Mouse (Mus musculus) midbrain, postnatal 0 days (tissue): ENCODE results near the gene Tyk2. TPM values are rescaled to one million over a fixed set of nuclear protein-coding genes. Genes with fewer than 3 reads are reported as not detected.

Source experiments
- ATAC-seq: fragments of 200-750 bp; cut with Nextera tagmentation; 2 replicates; pipeline ENCODE4 v1.8.0; 2017; ENCODE audit warnings: moderate number of reproducible peaks, mild to moderate bottlenecking, moderate TSS enrichment, moderate library complexity; ENCODE audit not compliant: low FRiP score
- DNase-seq: peaks from one replicate; pipeline ENCODE4 v3.0.0-alpha.2; 2015; ENCODE audit warnings: low spot score
- H3K27ac ChIP-seq: fragments of 300-500 bp; sonication (generic); 2 replicates; pipeline ENCODE4 v1.5.1; 2014; ENCODE audit warnings: low read depth, mild to moderate bottlenecking, low read length, mixed read lengths
- H3K27me3 ChIP-seq: fragments of 300-500 bp; sonication (generic); 2 replicates; pipeline ENCODE4 v1.6.1; 2014; ENCODE audit warnings: low read length, control low read depth, mixed read lengths; ENCODE audit not compliant: insufficient read depth
- H3K36me3 ChIP-seq: fragments of 300-500 bp; sonication (generic); 2 replicates; pipeline ENCODE4 v1.6.1; 2014; ENCODE audit warnings: low read length, control low read depth, mixed read lengths; ENCODE audit not compliant: insufficient read depth
- H3K4me1 ChIP-seq: fragments of 300-500 bp; sonication (generic); 2 replicates; pipeline ENCODE4 v1.6.1; 2014; ENCODE audit warnings: mild to moderate bottlenecking, control low read depth, antibody characterized with exemption, low read length, mixed read lengths; ENCODE audit not compliant: insufficient read depth
- H3K4me2 ChIP-seq: fragments of 300-500 bp; sonication (generic); 2 replicates; pipeline ENCODE4 v1.6.1; 2014; ENCODE audit warnings: low read depth, mild to moderate bottlenecking, low read length, mixed read lengths; ENCODE audit not compliant: poor library complexity, severe bottlenecking
- H3K4me3 ChIP-seq: fragments of 300-500 bp; sonication (generic); 2 replicates; pipeline ENCODE4 v1.5.1; 2014; ENCODE audit warnings: low read depth, mild to moderate bottlenecking, low read length, moderate library complexity
- H3K9ac ChIP-seq: fragments of 300-500 bp; sonication (generic); replicated peaks from 2 replicates; pipeline ENCODE4 v1.6.1; 2014; ENCODE audit warnings: mild to moderate bottlenecking, low read length, moderate library complexity, mixed read lengths; ENCODE audit not compliant: poor library complexity, severe bottlenecking
- H3K9me3 ChIP-seq: fragments of 300-500 bp; sonication (generic); 2 replicates; pipeline ENCODE4 v1.6.1; 2016; ENCODE audit warnings: low read length, control low read depth
- CTCF ChIP-seq: IDR thresholded peaks from 2 replicates; pipeline ENCODE4 v1.5.1; 2016; ENCODE audit warnings: antibody characterized with exemption, mild to moderate bottlenecking
- WGBS: fragments of 180-500 bp; shearing (Covaris S2); extraction: QIAGEN DNeasy Blood & Tissue Kit; methylation state at CpG from one replicate; pipeline ENCODE4 v1.1.7; 2014; 5-methylcytosine and 5-hydroxymethylcytosine counted together
- polyA plus RNA-seq: library from polyadenylated mRNA; unstranded; fragments of >200 nt; fragmentation: Nextera tagmentation; extraction: Ambion mirVana; gene quantifications from 2 replicates; pipeline ENCODE4 v1.2.1, GENCODE M21; 2015
- total RNA-seq: library from RNA; depleted of rRNA; stranded (reverse); fragments of >200 nt; gene quantifications from 2 replicates; pipeline ENCODE4 v1.2.3, GENCODE M21; 2014

The Tyk2 gene
- total and polyA plus RNA-seq, 2 experiments from 2014 or later: 4.8 to 9.9 TPM

DNA sequence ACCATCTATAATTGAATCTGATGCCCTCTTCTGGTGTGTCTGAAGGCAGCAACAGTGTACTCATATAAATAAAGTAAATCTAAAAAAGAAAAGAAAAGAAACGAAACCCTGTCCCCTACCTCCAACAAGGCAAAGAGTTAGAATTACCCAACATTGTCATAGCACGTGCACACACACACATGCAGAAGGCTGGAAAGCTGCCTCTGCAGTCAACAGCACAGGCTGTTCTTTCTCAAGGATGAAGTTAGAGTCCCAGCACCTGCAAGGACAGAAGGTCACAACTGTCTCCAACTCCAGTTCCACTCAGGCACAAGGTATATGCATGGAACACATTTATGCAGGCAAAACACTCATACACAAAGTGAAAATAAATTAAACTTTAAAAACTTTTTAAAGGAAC is 29.0 kb downstream of the Tyk2 start:
- Histone ChIP-seq H3K4me2 (no peak overlapping the region), H3K27ac (no peak overlapping the region), H3K9ac (no peak overlapping the region), H3K9me3 (no peaks in the 10 kb centered on the region), H3K27me3 (no peaks in the 10 kb centered on the region), H3K4me1 (no peaks in the 10 kb centered on the region), H3K36me3 (no peaks in the 10 kb centered on the region), H3K4me3 (no peak overlapping the region)
- 97% methylated on average over 2 of the region's 2 CpGs for WGBS
- ATAC-seq (no peak), DNase-seq (no peak)
- no peak for TF ChIP-seq CTCF

DNA sequence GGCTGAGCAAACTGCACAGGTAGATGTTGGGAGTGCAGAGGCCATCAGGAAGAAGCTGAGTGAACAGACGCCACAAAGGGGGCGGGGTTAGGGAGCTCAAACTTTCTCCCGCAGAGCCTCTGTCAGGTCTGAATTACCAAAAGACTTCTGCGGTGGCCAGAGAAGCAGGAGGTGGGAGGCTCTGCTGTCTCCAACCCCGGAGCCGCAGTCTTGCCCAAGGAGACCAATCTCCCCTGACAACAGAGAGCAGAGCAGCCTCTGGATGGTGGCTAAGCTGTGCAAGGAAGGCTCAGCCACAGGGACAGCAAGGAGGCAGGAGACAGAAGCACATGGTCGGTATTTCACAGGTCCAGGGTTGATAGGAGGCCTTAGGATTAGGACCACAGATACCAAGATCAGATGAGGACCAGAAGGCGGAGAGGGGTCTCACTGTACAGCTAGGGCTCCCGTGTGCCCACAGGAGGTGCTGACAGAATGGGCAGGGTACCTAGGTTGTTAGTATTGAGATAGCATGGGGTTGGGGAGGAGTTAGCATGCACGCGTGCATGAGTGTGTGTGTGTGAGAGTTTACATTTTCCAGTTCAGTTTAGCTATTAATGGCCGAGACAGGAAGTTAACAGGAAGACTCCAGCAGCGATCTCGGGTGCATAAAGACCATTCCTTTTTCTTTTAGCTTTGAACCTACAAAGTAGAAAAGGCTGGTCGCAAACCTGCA is 30.4 kb downstream of the Tyk2 start:
- WGBS: 29% methylated on average over 15 of the region's 15 CpGs
- H3K27ac ChIP-seq: no peak overlapping the region
- H3K4me2 ChIP-seq: no peak overlapping the region
- ATAC-seq: no peak
- H3K36me3 ChIP-seq: no peaks in the 10 kb centered on the region
- H3K4me1 ChIP-seq: no peaks in the 10 kb centered on the region
- no peaks in the 10 kb centered on the region for H3K9me3 ChIP-seq
- TF ChIP-seq CTCF: no peak
- no peak overlapping the region for H3K4me3 ChIP-seq
- no peak for DNase-seq
- no peak overlapping the region for H3K9ac ChIP-seq
- no peaks in the 10 kb centered on the region for H3K27me3 ChIP-seq

DNA sequence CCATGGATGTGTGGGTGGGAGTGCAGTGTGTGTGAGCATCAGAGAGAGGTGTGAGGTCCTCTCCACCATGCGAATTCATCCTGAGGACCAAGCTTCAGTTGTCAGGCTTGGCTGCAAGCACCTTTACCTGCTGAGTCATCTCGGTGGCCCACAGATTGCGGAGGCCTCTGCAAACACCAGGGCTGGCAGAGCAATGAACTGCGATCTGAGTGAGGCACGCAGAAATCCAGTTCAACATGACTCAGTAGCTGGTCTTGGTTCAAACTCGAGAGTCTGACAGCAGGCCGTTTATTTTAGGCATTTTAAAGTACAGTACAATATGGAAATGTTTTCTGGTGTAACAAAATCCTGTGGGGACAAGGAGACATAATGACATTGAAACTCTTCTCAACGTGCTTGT is 33.2 kb downstream of the Tyk2 start:
- DNase-seq (no peak), ATAC-seq (no peak)
- no peak overlapping the region for H3K27ac ChIP-seq
- no peak overlapping the region for H3K4me2 ChIP-seq
- no peaks in the 10 kb centered on the region for H3K9me3 ChIP-seq
- H3K9ac ChIP-seq: no peak overlapping the region
- H3K36me3 ChIP-seq: no peaks in the 10 kb centered on the region
- WGBS: 93% methylated on average over 8 of the region's 8 CpGs
- no peaks in the 10 kb centered on the region for H3K27me3 ChIP-seq
- TF ChIP-seq CTCF: no peak
- H3K4me3 ChIP-seq: no peak overlapping the region
- no peaks in the 10 kb centered on the region for H3K4me1 ChIP-seq

DNA sequence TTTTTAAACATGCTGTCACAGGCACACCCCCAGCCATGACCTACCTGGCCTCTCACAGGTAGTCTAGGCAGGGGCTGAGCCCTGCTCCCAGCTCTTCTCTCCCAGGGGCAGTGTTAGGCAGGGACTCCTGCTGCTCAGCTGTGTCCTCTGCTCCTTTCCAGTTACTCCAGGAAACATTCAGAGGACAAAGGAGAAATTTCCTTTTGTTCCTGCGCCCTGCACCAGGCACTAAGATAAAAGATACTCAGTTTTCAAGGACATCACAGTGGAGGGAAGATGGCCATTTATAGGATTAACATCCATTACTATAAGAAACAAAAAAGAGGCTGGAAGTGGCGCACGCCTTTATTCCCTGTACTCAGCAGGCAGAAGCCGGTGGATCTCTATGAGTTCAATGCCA is 35.1 kb downstream of the Tyk2 start:
- H3K4me1 ChIP-seq: peaks cover under 1% of the 10 kb centered on the region; the same call in 1 of the 2 replicates
- no peak for ATAC-seq
- no peak overlapping the region for H3K9ac ChIP-seq
- no peak overlapping the region for H3K27ac ChIP-seq
- WGBS: 48% methylated on average over 4 of the region's 4 CpGs
- no peaks in the 10 kb centered on the region for H3K36me3 ChIP-seq
- H3K27me3 ChIP-seq: no peaks in the 10 kb centered on the region
- H3K4me2 ChIP-seq: no peak overlapping the region
- H3K4me3 ChIP-seq: no peak overlapping the region
- DNase-seq: no peak
- TF ChIP-seq CTCF: no peak
- no peaks in the 10 kb centered on the region for H3K9me3 ChIP-seq

DNA sequence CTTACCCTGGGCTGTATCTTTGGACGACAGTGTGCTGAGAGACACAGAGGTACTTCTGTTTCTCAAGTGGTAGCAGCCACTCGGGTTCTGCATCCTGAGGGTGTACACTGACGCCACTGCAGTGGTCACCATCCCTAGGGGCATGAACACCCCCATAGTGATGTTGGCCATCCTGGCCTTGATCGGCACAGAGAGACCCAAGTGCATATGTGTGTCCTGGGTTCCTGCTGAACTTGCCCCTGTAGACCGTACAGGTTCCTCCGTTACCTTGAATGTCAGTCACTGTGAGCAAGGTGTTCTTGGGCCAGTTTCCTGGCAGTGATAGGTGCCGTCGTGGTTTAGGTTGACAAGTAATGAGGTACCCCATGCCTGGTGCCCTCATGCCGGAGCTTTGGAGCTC is 37.6 kb downstream of the Tyk2 start:
- Histone ChIP-seq H3K4me3 (no peak overlapping the region), H3K9me3 (no peaks in the 10 kb centered on the region), H3K36me3 (peaks cover 8% of the 10 kb centered on the region), H3K27me3 (no peaks in the 10 kb centered on the region), H3K4me1 (peaks cover 9% of the 10 kb centered on the region), H3K27ac (no peak overlapping the region), H3K4me2 (no peak overlapping the region), H3K9ac (no peak overlapping the region)
- no peak for DNase-seq
- 92% methylated on average over 9 of the region's 9 CpGs for WGBS
- ATAC-seq: no peak
- TF ChIP-seq CTCF: no peak

DNA sequence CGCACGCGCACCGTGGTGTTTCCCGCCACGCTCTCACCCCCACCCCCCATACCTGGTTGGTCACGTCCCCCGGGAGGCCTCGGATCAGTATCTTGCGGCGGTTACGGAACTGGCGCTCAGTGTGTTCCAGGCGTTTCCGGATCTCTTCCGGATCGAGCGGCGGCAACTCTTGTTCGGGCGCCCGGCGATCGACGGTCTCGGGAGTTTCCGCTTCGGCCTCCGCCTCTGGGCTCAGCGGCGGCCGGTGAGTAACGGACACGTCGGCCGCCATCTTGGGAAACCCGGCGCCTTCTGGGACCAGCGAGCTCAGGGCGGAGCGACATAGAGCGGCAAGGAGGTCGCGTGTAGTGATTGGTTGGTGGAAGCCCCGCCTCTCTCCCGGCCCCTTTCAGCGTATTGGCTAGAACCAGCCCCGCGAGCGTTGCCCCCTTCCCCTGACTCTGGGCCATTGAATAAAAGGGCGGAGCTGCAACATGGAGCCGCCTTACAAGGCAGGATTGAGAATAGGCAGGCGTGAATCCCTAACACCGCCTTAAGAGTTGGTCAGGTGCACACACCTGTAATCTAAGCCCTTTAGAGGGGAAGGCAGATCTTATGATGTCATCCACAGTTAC is 39.2 kb downstream of the Tyk2 start, which contains the start of the genes Gm38431 and Raver1:
Gene Gm38431 (minus strand): TSS at position 291 of the 614 bp plus-strand sequence.
Gene Raver1 (minus strand): TSS at position 302 of the 614 bp plus-strand sequence.
- Histone ChIP-seq H3K27me3 (no peaks in the 10 kb centered on the region), H3K4me1 (peaks cover 9% of the 10 kb centered on the region), H3K9ac (peak within 1 kb of the TSS; percentile 67), H3K9me3 (no peaks in the 10 kb centered on the region), H3K4me3 (peak within 1 kb of the TSS; percentile 65), H3K27ac (peak within 1 kb of the TSS; percentile 92), H3K4me2 (peak within 1 kb of the TSS; percentile 84), H3K36me3 (peaks cover 20% of the 10 kb centered on the region)
- TF ChIP-seq CTCF: no peak
- DNase-seq (peak; percentile 99), ATAC-seq (peak; percentile 99)
- WGBS: under 1% methylated on average over 54 of the region's 54 CpGs
